In the genomic region with DNA sequence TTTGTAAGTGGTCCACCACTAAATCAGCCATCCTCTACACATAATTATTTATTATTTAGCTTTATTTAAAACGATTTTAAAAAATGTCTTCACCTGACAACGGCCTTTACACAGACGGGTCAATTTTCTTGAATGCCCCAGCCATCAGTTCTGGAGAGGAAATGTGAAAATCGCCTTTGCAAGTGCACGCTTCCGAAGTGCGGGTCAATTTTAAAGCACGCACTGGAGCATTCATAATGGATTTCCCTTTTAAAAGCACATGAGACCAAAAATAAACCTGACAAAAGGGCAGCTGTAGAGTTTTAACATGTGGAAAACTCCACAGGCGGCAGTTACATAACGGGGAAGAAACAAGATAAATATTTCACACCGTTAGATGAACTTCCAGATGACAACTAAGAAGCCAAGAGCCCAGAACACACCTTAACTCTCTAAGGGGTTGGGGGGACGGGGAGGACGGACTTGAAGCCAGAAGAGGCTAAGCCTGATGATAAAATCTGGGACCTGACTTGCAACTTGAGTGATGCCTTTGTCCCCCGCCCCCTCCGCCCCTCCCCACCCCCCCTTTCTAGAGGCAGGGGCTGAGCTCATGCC, we compare ENCODE assay signal across 8 mouse cellular contexts. TPM values are rescaled to one million over a fixed set of nuclear protein-coding genes. Genes with fewer than 3 reads are reported as not detected.
DNase-seq lines count a peak whose midpoint lies in the region; ATAC-seq and TF ChIP-seq lines count a peak whose summit lies in the region.

No protein-coding gene starts in this region.

- H3K9ac ChIP-seq in forebrain, embryonic 12.5 days: peak overlapping the region; percentile 84
- peak overlapping the region; percentile 65; the same call in 1 of the 2 replicates for H3K9ac ChIP-seq in neural tube, embryonic 14.5 days (replicated peaks; ENCODE audit: low read depth, low read length)

- no peaks in the 10 kb centered on the region for H3K27me3 ChIP-seq in forebrain, embryonic 12.5 days
- H3K27me3 ChIP-seq in limb, embryonic 10.5 days (ENCODE audit: low read depth, poor library complexity, severe bottlenecking): peaks cover 45% of the 10 kb centered on the region
- no peaks in the 10 kb centered on the region for H3K27me3 ChIP-seq in neural tube, embryonic 14.5 days (ENCODE audit: control insufficient read depth, insufficient read depth, low read length)

- H3K4me3 ChIP-seq in left cerebral cortex, adult 2 months: peak overlapping the region; percentile 70
- H3K4me3 ChIP-seq in forebrain, embryonic 12.5 days (replicated peaks): peak overlapping the region; percentile 72
- peak overlapping the region; percentile 77 for H3K4me3 ChIP-seq in limb, embryonic 10.5 days
- H3K4me3 ChIP-seq in neural tube, embryonic 14.5 days (ENCODE audit: low read depth, low read length): peak overlapping the region; percentile 73

- peak overlapping the region; percentile 74 for H3K4me2 ChIP-seq in forebrain, embryonic 12.5 days
- H3K4me2 ChIP-seq in neural tube, embryonic 14.5 days (ENCODE audit: low read depth, low read length): peak overlapping the region; percentile 98

- no peak for TF ChIP-seq CTCF in left cerebral cortex, adult 2 months (IDR thresholded peaks at IDR 0.05)

- DNase-seq in left cerebral cortex, adult 2 months (ENCODE audit: extremely low spot score in 1 of 2, low spot score in 2 of 2): no peak
- no peak for DNase-seq in left cerebral cortex, adult 18-20 months (ENCODE audit: low spot score in 2 of 2)
- DNase-seq in limb, embryonic 10.5 days (ENCODE audit: low spot score): no peak
- DNase-seq in thymus, postnatal 25 days: no peak
- DNase-seq in adrenal gland, postnatal 14 days: no peak
- no peak for DNase-seq in gastrocnemius, adult 18-20 months (ENCODE audit: low spot score)

- peak overlapping the region; percentile 84 for H3K27ac ChIP-seq in left cerebral cortex, adult 2 months
- peak overlapping the region; percentile 97 for H3K27ac ChIP-seq in forebrain, embryonic 12.5 days
- peak overlapping the region; percentile 72; the same call in 1 of the 2 replicates for H3K27ac ChIP-seq in limb, embryonic 10.5 days
- H3K27ac ChIP-seq in neural tube, embryonic 14.5 days (ENCODE audit: low read depth, low read length): peak overlapping the region; percentile 88

- H3K4me1 ChIP-seq in forebrain, embryonic 12.5 days: peaks cover 15% of the 10 kb centered on the region
- peaks cover 17% of the 10 kb centered on the region for H3K4me1 ChIP-seq in limb, embryonic 10.5 days
- peaks cover 7% of the 10 kb centered on the region; the same call in 1 of the 2 replicates for H3K4me1 ChIP-seq in neural tube, embryonic 14.5 days (ENCODE audit: control insufficient read depth, insufficient read depth, low read length)

- no peaks in the 10 kb centered on the region for H3K9me3 ChIP-seq in forebrain, embryonic 12.5 days
- H3K9me3 ChIP-seq in limb, embryonic 10.5 days (replicated peaks): no peaks in the 10 kb centered on the region
- H3K9me3 ChIP-seq in neural tube, embryonic 14.5 days (ENCODE audit: control insufficient read depth, low read length): no peaks in the 10 kb centered on the region

- intact Hi-C loops in left cerebral cortex, adult 2 months (cut with DNase I): loop anchor here (1.0 kb wide), 1 partner anchor 38 kb away; the partner anchor contains the start of gene Mrpl39

- peak; percentile 48 for ATAC-seq in forebrain, embryonic 12.5 days (ENCODE audit: low FRiP score)
- ATAC-seq in neural tube, embryonic 14.5 days (ENCODE audit: low read depth): peak; percentile 12; the same call in 1 of the 2 replicates

- peaks cover 5% of the 10 kb centered on the region for H3K36me3 ChIP-seq in forebrain, embryonic 12.5 days (replicated peaks)
- H3K36me3 ChIP-seq in limb, embryonic 10.5 days: no peaks in the 10 kb centered on the region
- no peaks in the 10 kb centered on the region for H3K36me3 ChIP-seq in neural tube, embryonic 14.5 days (ENCODE audit: control insufficient read depth, insufficient read depth, low read length)

- WGBS in forebrain, embryonic 12.5 days: under 1% methylated on average over 15 of the region's 15 CpGs
- WGBS in limb, embryonic 10.5 days: 4% methylated on average over 15 of the region's 15 CpGs
- under 1% methylated on average over 15 of the region's 15 CpGs for WGBS in neural tube, embryonic 14.5 days

RNA-seq across cellular contexts. Expression of gene Jam2, which starts 0.6 kb away (rescaled TPM):
- total RNA-seq in left cerebral cortex, adult 2 months (2021): 10 to 100 TPM; 21.0 to 27.4 TPM
- total RNA-seq in left cerebral cortex, adult 18-20 months (2021): 10 to 100 TPM; 23.0 to 24.1 TPM
- polyA plus RNA-seq in forebrain, embryonic 12.5 days (2016; fragmentation: Nextera tagmentation; extraction: Ambion mirVana): 43.1 and 46.5 TPM in 2 replicates
- 0.89 and 1.4 TPM in 2 replicates for polyA plus RNA-seq in limb, embryonic 10.5 days (2016; fragmentation: Nextera tagmentation; extraction: Ambion mirVana)
- polyA plus RNA-seq in neural tube, embryonic 14.5 days (2014; fragmentation: Nextera tagmentation; extraction: Ambion mirVana): 31.0 and 33.3 TPM in 2 replicates
- 21.2 and 24.2 TPM in 2 replicates for total RNA-seq in adrenal gland, postnatal 14 days (2021)
- total RNA-seq in gastrocnemius, adult 18-20 months (2021): 10 to 100 TPM; 12.2 to 19.0 TPM

RNA-seq across cellular contexts. Expression of gene Mrpl39, which starts 37.8 kb away (rescaled TPM):
- total RNA-seq in left cerebral cortex, adult 2 months (2021): 10 to 100 TPM; 20.5 to 21.5 TPM
- 10 to 100 TPM; 22.2 to 22.9 TPM for total RNA-seq in left cerebral cortex, adult 18-20 months (2021)
- 49.3 and 53.3 TPM in 2 replicates for polyA plus RNA-seq in forebrain, embryonic 12.5 days (2016; fragmentation: Nextera tagmentation; extraction: Ambion mirVana)
- polyA plus RNA-seq in limb, embryonic 10.5 days (2016; fragmentation: Nextera tagmentation; extraction: Ambion mirVana): 52.5 and 55.3 TPM in 2 replicates
- polyA plus RNA-seq in neural tube, embryonic 14.5 days (2014; fragmentation: Nextera tagmentation; extraction: Ambion mirVana): 39.0 and 40.2 TPM in 2 replicates
- total RNA-seq in adrenal gland, postnatal 14 days (2021): 54.9 and 56.2 TPM in 2 replicates
- 10 to 100 TPM; 13.8 to 15.1 TPM for total RNA-seq in gastrocnemius, adult 18-20 months (2021)
